ENCODE assay signal across 15 mouse cellular contexts in the genomic region with DNA sequence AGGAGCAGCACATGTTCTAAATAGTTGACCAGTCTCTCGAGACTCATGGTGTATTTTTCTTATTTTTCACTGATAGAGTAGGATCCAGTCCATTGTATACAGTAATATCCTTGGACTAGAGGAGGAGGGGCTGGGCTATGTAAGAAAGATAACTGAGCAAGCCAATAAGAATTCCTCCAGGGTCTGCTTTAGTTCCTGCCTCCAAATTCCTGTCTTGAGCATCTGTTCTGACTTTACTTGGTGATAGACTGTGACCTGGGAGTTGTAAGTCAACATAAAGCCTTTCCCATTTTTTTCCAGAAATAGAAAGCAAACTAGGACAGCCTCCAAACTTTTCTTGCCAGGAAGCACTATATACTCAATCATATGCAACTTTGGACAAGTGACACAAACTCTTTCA.
"Had no signal": no experiment of that assay in that cellular context is flagged by ENCODE, and none has a peak within 500 bp of the region (broad histone marks: within the 10 kb centered on the region; RNA-seq: fewer than 3 reads in every experiment).

No protein-coding gene starts in this region.

- H3K9me3 ChIP-seq: neural tube, embryonic 13.5 days; neural tube, embryonic 15.5 days; stomach, embryonic 15.5 days had no signal

- H3K27ac ChIP-seq: neural tube, embryonic 13.5 days; neural tube, embryonic 15.5 days; stomach, embryonic 15.5 days; stomach, postnatal 0 days had no signal

- H3K27me3 ChIP-seq: neural tube, embryonic 13.5 days; neural tube, embryonic 15.5 days; stomach, embryonic 15.5 days had no signal

- H3K4me2 ChIP-seq: neural tube, embryonic 13.5 days; neural tube, embryonic 15.5 days; stomach, embryonic 15.5 days had no signal

- H3K4me3 ChIP-seq: neural tube, embryonic 13.5 days; neural tube, embryonic 15.5 days; stomach, embryonic 15.5 days had no signal

- H3K4me1 ChIP-seq: neural tube, embryonic 13.5 days; neural tube, embryonic 15.5 days; stomach, embryonic 15.5 days had no signal

- H3K9ac ChIP-seq: neural tube, embryonic 13.5 days; neural tube, embryonic 15.5 days; stomach, embryonic 15.5 days had no signal

- DNase-seq: retina, postnatal 1 day; right cerebral cortex, adult 18-20 months; right cerebral cortex, postnatal 14 days; right cerebral cortex, postnatal 25 days; right cerebral cortex, postnatal 4 days; spleen, adult 18-20 months; thymus, adult 18-20 months; thymus, adult 2 months; thymus, postnatal 14 days; thymus, postnatal 25 days; thymus, postnatal 36 days had no signal

- H3K36me3 ChIP-seq: neural tube, embryonic 13.5 days; neural tube, embryonic 15.5 days; stomach, embryonic 15.5 days had no signal
